Mouse (Mus musculus) G1E (cell line): ENCODE measurements at regions not wholly inside any gene's neighbourhood (a gene's known extent, or its start where the extent isn't known, plus 50 kb on each side); places are given as distances from the start of the nearest gene placed in this dataset.

Experiments used
- CTCF ChIP-seq: IDR thresholded peaks from 2 replicates; pipeline ENCODE4 v1.5.1; 2012; ENCODE audit warnings: low read depth, low read length, inconsistent platforms, mixed read lengths
- GATA1 ChIP-seq: IDR thresholded peaks from 2 replicates; pipeline ENCODE4 v1.6.1; 2012; ENCODE audit warnings: borderline replicate concordance, low read length, inconsistent platforms, mixed read lengths
- GATA2 ChIP-seq: IDR thresholded peaks from 2 replicates; pipeline ENCODE4 v1.6.1; 2012; ENCODE audit warnings: low read depth, low read length, inconsistent platforms, borderline replicate concordance
- POLR2AphosphoS5 ChIP-seq: IDR thresholded peaks from 2 replicates; pipeline ENCODE4 v1.6.1; 2012; ENCODE audit warnings: low read depth, low read length, inconsistent platforms; ENCODE audit not compliant: insufficient replicate concordance
- TAL1 ChIP-seq: conservative IDR thresholded peaks from 2 replicates; pipeline ENCODE4 v1.6.1; 2012; ENCODE audit warnings: low read depth, low read length, inconsistent platforms, mixed read lengths

GRCm38 (mm10) chr13:59917185-59917584, 94.2 kb upstream of the Tut7 start:
- TF ChIP-seq CTCF (no peak), GATA1 (no peak), GATA2 (no peak), TAL1 (no peak), POLR2AphosphoS5 (no peak)
